In genomic region chr15:99251111-99251510, GRCm38 (mm10) we compare ENCODE assay signal across 8 mouse cellular contexts. TPM values are rescaled to one million over a fixed set of nuclear protein-coding genes. Genes with fewer than 3 reads are reported as not detected.
DNase-seq lines count a peak whose midpoint lies in the region; ATAC-seq and TF ChIP-seq lines count a peak whose summit lies in the region.
"Not testable (repeated sequence)": the region's sequence is repeated elsewhere in the genome, so short reads cannot be mapped to it uniquely, and the experiment has no call there.
"Had no signal": no experiment of that assay in that cellular context is flagged by ENCODE, and none has a peak within 500 bp of the region (broad histone marks: within the 10 kb centered on the region; RNA-seq: fewer than 3 reads in every experiment).

No protein-coding gene starts in this region.

- H3K9ac ChIP-seq in embryonic facial prominence, embryonic 14.5 days (ENCODE audit: low read depth, low read length): peak overlapping the region; percentile 71
- peak overlapping the region; percentile 72 for H3K9ac ChIP-seq in heart, embryonic 11.5 days (ENCODE audit: low read depth, low read length)
- H3K9ac ChIP-seq in intestine, embryonic 16.5 days (ENCODE audit: low read depth, low read length): peak overlapping the region; percentile 78
- peak overlapping the region; percentile 53 for H3K9ac ChIP-seq in limb, embryonic 11.5 days (ENCODE audit: low read length)
- not testable (repeated sequence) for H3K9ac ChIP-seq in lung, postnatal 0 days (replicated peaks; ENCODE audit: low read depth)
- H3K9ac ChIP-seq in neural tube, embryonic 11.5 days (ENCODE audit: low read length): peak overlapping the region; percentile 36

- peak overlapping the region; percentile 50 for H3K4me3 ChIP-seq in embryonic facial prominence, embryonic 14.5 days (ENCODE audit: low read depth, low read length)
- peak overlapping the region; percentile 60 for H3K4me3 ChIP-seq in heart, embryonic 11.5 days (ENCODE audit: low read depth, low read length)
- H3K4me3 ChIP-seq in intestine, embryonic 16.5 days (ENCODE audit: low read length): peak overlapping the region; percentile 71
- H3K4me3 ChIP-seq in limb, embryonic 11.5 days (ENCODE audit: low read depth, low read length): peak overlapping the region; percentile 48
- H3K4me3 ChIP-seq in lung, postnatal 0 days (ENCODE audit: low read depth, low read length): peak overlapping the region; percentile 60
- peak overlapping the region; percentile 47 for H3K4me3 ChIP-seq in neural tube, embryonic 11.5 days (ENCODE audit: low read depth, low read length)

- H3K9me3 ChIP-seq in embryonic facial prominence, embryonic 14.5 days (ENCODE audit: control insufficient read depth, low read length); heart, embryonic 11.5 days (replicated peaks; ENCODE audit: control insufficient read depth, low read length); intestine, embryonic 16.5 days (ENCODE audit: control insufficient read depth, low read length); limb, embryonic 11.5 days (ENCODE audit: control insufficient read depth, low read length); lung, postnatal 0 days (ENCODE audit: low read length); neural tube, embryonic 11.5 days (ENCODE audit: control insufficient read depth, low read length): not testable (repeated sequence)

- peaks cover 38% of the 10 kb centered on the region for H3K36me3 ChIP-seq in embryonic facial prominence, embryonic 14.5 days (ENCODE audit: control insufficient read depth, insufficient read depth, low read length)
- H3K36me3 ChIP-seq in heart, embryonic 11.5 days (ENCODE audit: control insufficient read depth, insufficient read depth, low read length); limb, embryonic 11.5 days (ENCODE audit: control insufficient read depth, insufficient read depth, low read length); neural tube, embryonic 11.5 days (ENCODE audit: control insufficient read depth, insufficient read depth, low read length): not testable (repeated sequence)
- 0 out of 2 replicates have a peak, but pooled peaks cover 12% of the 10 kb centered on the region for H3K36me3 ChIP-seq in intestine, embryonic 16.5 days (ENCODE audit: control insufficient read depth, insufficient read depth, low read length)
- peaks cover 11% of the 10 kb centered on the region; the same call in 1 of the 2 replicates for H3K36me3 ChIP-seq in lung, postnatal 0 days (ENCODE audit: insufficient read depth, low read length)

- peak overlapping the region; percentile 68 for H3K4me2 ChIP-seq in embryonic facial prominence, embryonic 14.5 days (ENCODE audit: low read depth, low read length)
- peak overlapping the region; percentile 93 for H3K4me2 ChIP-seq in heart, embryonic 11.5 days
- H3K4me2 ChIP-seq in intestine, embryonic 16.5 days (ENCODE audit: low read depth, low read length): peak overlapping the region; percentile 66
- H3K4me2 ChIP-seq in limb, embryonic 11.5 days (ENCODE audit: low read depth, severe bottlenecking): peak overlapping the region; percentile 65
- peak overlapping the region; percentile 72 for H3K4me2 ChIP-seq in lung, postnatal 0 days (replicated peaks; ENCODE audit: low read depth, low read length)
- H3K4me2 ChIP-seq in neural tube, embryonic 11.5 days (ENCODE audit: low read depth): peak overlapping the region; percentile 57

- H3K27ac ChIP-seq in embryonic facial prominence, embryonic 14.5 days (replicated peaks; ENCODE audit: low read depth, low read length); heart, embryonic 11.5 days (ENCODE audit: low read depth, low read length); intestine, embryonic 16.5 days (ENCODE audit: low read length); limb, embryonic 11.5 days (replicated peaks; ENCODE audit: low read depth, low read length); lung, postnatal 0 days (ENCODE audit: low read length); neural tube, embryonic 11.5 days (ENCODE audit: low read depth, low read length): not testable (repeated sequence)

- WGBS in embryonic facial prominence, embryonic 14.5 days: under 1% methylated on average over 14 of the region's 15 CpGs
- 0% methylated on average over 14 of the region's 15 CpGs for WGBS in heart, embryonic 11.5 days (ENCODE audit: insufficient replicate concordance)
- under 1% methylated on average over 14 of the region's 15 CpGs for WGBS in intestine, embryonic 16.5 days
- WGBS in limb, embryonic 11.5 days: 2% methylated on average over 14 of the region's 15 CpGs
- under 1% methylated on average over 14 of the region's 15 CpGs for WGBS in lung, postnatal 0 days
- WGBS in neural tube, embryonic 11.5 days: 2% methylated on average over 14 of the region's 15 CpGs

- TF ChIP-seq EP300 in lung, postnatal 0 days (IDR thresholded peaks at IDR 0.05): not testable (repeated sequence)

- DNase-seq in NIH3T3 (ENCODE audit: low read depth): peak; percentile 48
- peak; percentile 8 for DNase-seq in embryonic facial prominence, embryonic 14.5 days (ENCODE audit: low spot score)
- peak; percentile 26 for DNase-seq in limb, embryonic 11.5 days (ENCODE audit: low spot score)
- DNase-seq in lung, postnatal 0 days (ENCODE audit: low spot score); neural tube, embryonic 11.5 days (ENCODE audit: low spot score): not testable (repeated sequence)

- not testable (repeated sequence) for H3K27me3 ChIP-seq in embryonic facial prominence, embryonic 14.5 days (replicated peaks; ENCODE audit: control insufficient read depth, insufficient read depth, low read length); heart, embryonic 11.5 days (ENCODE audit: control insufficient read depth, insufficient read depth, low read length); intestine, embryonic 16.5 days (replicated peaks; ENCODE audit: control insufficient read depth, insufficient read depth, low read length); limb, embryonic 11.5 days (ENCODE audit: control insufficient read depth, insufficient read depth, low read length); lung, postnatal 0 days (replicated peaks; ENCODE audit: insufficient read depth, low read length); neural tube, embryonic 11.5 days (ENCODE audit: control insufficient read depth, insufficient read depth, low read length)

- H3K4me1 ChIP-seq in embryonic facial prominence, embryonic 14.5 days (ENCODE audit: control insufficient read depth, insufficient read depth, low read length); limb, embryonic 11.5 days (ENCODE audit: control insufficient read depth, insufficient read depth, low read length); lung, postnatal 0 days (ENCODE audit: insufficient read depth, low read depth, low read length); neural tube, embryonic 11.5 days (ENCODE audit: control insufficient read depth, insufficient read depth, low read length): not testable (repeated sequence)
- peaks cover 42% of the 10 kb centered on the region for H3K4me1 ChIP-seq in heart, embryonic 11.5 days (ENCODE audit: control insufficient read depth, insufficient read depth, low read length)
- peaks cover 24% of the 10 kb centered on the region for H3K4me1 ChIP-seq in intestine, embryonic 16.5 days (ENCODE audit: control insufficient read depth, insufficient read depth, low read length)

- ATAC-seq in embryonic facial prominence, embryonic 14.5 days (ENCODE audit: low read depth): peak; percentile 5; the same call in 1 of the 2 replicates
- not testable (repeated sequence) for ATAC-seq in heart, embryonic 11.5 days (replicated peaks; ENCODE audit: insufficient number of reproducible peaks, low FRiP score, low TSS enrichment); limb, embryonic 11.5 days (ENCODE audit: insufficient number of reproducible peaks, low FRiP score, low TSS enrichment, low read depth)
- peak; percentile 13 for ATAC-seq in intestine, embryonic 16.5 days
- peak; percentile 2; the same call in 1 of the 2 replicates for ATAC-seq in lung, postnatal 0 days
- peak; percentile 15; the same call in 1 of the 2 replicates for ATAC-seq in neural tube, embryonic 11.5 days (ENCODE audit: insufficient read depth, low FRiP score, low TSS enrichment)

- TF ChIP-seq CTCF in lung, postnatal 0 days (IDR thresholded peaks at IDR 0.05): not testable (repeated sequence)

RNA-seq across cellular contexts. Expression of gene Mcrs1, which starts 0.7 kb away (rescaled TPM):
- 115 and 130 TPM in 2 replicates for polyA plus RNA-seq in embryonic facial prominence, embryonic 14.5 days (2014; fragmentation: Nextera tagmentation; extraction: Ambion mirVana)
- 154 and 162 TPM in 2 replicates for polyA plus RNA-seq in heart, embryonic 11.5 days (2014; fragmentation: Nextera tagmentation; extraction: Ambion mirVana)
- polyA plus RNA-seq in intestine, embryonic 16.5 days (2015; fragmentation: Nextera tagmentation; extraction: Ambion mirVana): 124 and 128 TPM in 2 replicates
- polyA plus RNA-seq in limb, embryonic 11.5 days (2014; fragmentation: Nextera tagmentation; extraction: Ambion mirVana): 165 and 168 TPM in 2 replicates
- 96.9 and 102 TPM in 2 replicates for polyA plus RNA-seq in lung, postnatal 0 days (2015; fragmentation: Nextera tagmentation; extraction: Ambion mirVana)
- 188 and 193 TPM in 2 replicates for polyA plus RNA-seq in neural tube, embryonic 11.5 days (2014; fragmentation: Nextera tagmentation; extraction: Ambion mirVana)

RNA-seq across cellular contexts. Expression of gene Kcnh3, which starts 26.4 kb away (rescaled TPM):
- 1.5 TPM in 2 replicates for polyA plus RNA-seq in embryonic facial prominence, embryonic 14.5 days (2014; fragmentation: Nextera tagmentation; extraction: Ambion mirVana)
- 0.14 TPM in 1 of 2 replicates, not detected in the other for polyA plus RNA-seq in heart, embryonic 11.5 days (2014; fragmentation: Nextera tagmentation; extraction: Ambion mirVana)
- polyA plus RNA-seq in intestine, embryonic 16.5 days (2015; fragmentation: Nextera tagmentation; extraction: Ambion mirVana): 0.39 and 0.56 TPM in 2 replicates
- 0.07 TPM in 1 of 2 replicates, not detected in the other for polyA plus RNA-seq in limb, embryonic 11.5 days (2014; fragmentation: Nextera tagmentation; extraction: Ambion mirVana)
- polyA plus RNA-seq in lung, postnatal 0 days (2015; fragmentation: Nextera tagmentation; extraction: Ambion mirVana): 0.21 and 0.63 TPM in 2 replicates
- 0.44 and 0.70 TPM in 2 replicates for polyA plus RNA-seq in neural tube, embryonic 11.5 days (2014; fragmentation: Nextera tagmentation; extraction: Ambion mirVana)

RNA-seq across cellular contexts. Expression of gene Prpf40b, which starts 43.8 kb away (rescaled TPM):
- polyA plus RNA-seq in embryonic facial prominence, embryonic 14.5 days (2014; fragmentation: Nextera tagmentation; extraction: Ambion mirVana): 40.1 and 42.2 TPM in 2 replicates
- polyA plus RNA-seq in heart, embryonic 11.5 days (2014; fragmentation: Nextera tagmentation; extraction: Ambion mirVana): 34.6 and 37.4 TPM in 2 replicates
- polyA plus RNA-seq in intestine, embryonic 16.5 days (2015; fragmentation: Nextera tagmentation; extraction: Ambion mirVana): 29.8 and 34.8 TPM in 2 replicates
- polyA plus RNA-seq in limb, embryonic 11.5 days (2014; fragmentation: Nextera tagmentation; extraction: Ambion mirVana): 51.9 and 57.3 TPM in 2 replicates
- polyA plus RNA-seq in lung, postnatal 0 days (2015; fragmentation: Nextera tagmentation; extraction: Ambion mirVana): 37.1 and 39.9 TPM in 2 replicates
- polyA plus RNA-seq in neural tube, embryonic 11.5 days (2014; fragmentation: Nextera tagmentation; extraction: Ambion mirVana): 50.4 and 55.8 TPM in 2 replicates

RNA-seq across cellular contexts. Expression of gene Fam186b, which starts 44.6 kb away (rescaled TPM):
- 0.06 and 0.14 TPM in 2 replicates for polyA plus RNA-seq in embryonic facial prominence, embryonic 14.5 days (2014; fragmentation: Nextera tagmentation; extraction: Ambion mirVana)
- 0.17 and 0.66 TPM in 2 replicates for polyA plus RNA-seq in heart, embryonic 11.5 days (2014; fragmentation: Nextera tagmentation; extraction: Ambion mirVana)
- polyA plus RNA-seq in intestine, embryonic 16.5 days (2015; fragmentation: Nextera tagmentation; extraction: Ambion mirVana): 0.24 TPM in 1 of 2 replicates, not detected in the other
- polyA plus RNA-seq in limb, embryonic 11.5 days (2014; fragmentation: Nextera tagmentation; extraction: Ambion mirVana): not detected in 2 replicates
- 0.07 TPM in 1 of 2 replicates, not detected in the other for polyA plus RNA-seq in lung, postnatal 0 days (2015; fragmentation: Nextera tagmentation; extraction: Ambion mirVana)
- polyA plus RNA-seq in neural tube, embryonic 11.5 days (2014; fragmentation: Nextera tagmentation; extraction: Ambion mirVana): 0.07 TPM in 1 of 2 replicates, not detected in the other
- polyA plus RNA-seq: large intestine, adult 2 months had no signal
